17 mouse cellular contexts compared by ENCODE assay signal in genomic region chr16:31002117-31002516, GRCm38 (mm10).
DNase-seq lines count a peak whose midpoint lies in the region; ATAC-seq lines count a peak whose summit lies in the region.
"Had no signal": no experiment of that assay in that cellular context is flagged by ENCODE, and none has a peak within 500 bp of the region (broad histone marks: within the 10 kb centered on the region; RNA-seq: fewer than 3 reads in every experiment).

No protein-coding gene starts in this region.

- H3K36me3 ChIP-seq in hindbrain, embryonic 13.5 days: no peaks in the 10 kb centered on the region
- H3K36me3 ChIP-seq in liver, embryonic 12.5 days: peaks cover 6% of the 10 kb centered on the region

- no peak for DNase-seq in frontal cortex, adult 2 months (ENCODE audit: extremely low spot score in 1 of 2, low spot score in 1 of 2)
- DNase-seq in left cerebral cortex, postnatal 4 days: peak; percentile 57
- DNase-seq in left cerebral cortex, postnatal 36 days (ENCODE audit: low spot score in 2 of 2): no peak
- DNase-seq in brain, adult 2 months (ENCODE audit: low read depth, low spot score): peak; percentile 86
- no peak for DNase-seq in thymus, postnatal 14 days
- DNase-seq: adrenal gland, postnatal 25 days; cerebellum, adult 11 months; gastrocnemius, postnatal 36 days; kidney, adult 11 months; kidney, postnatal 4 days; lung, embryonic 14.5 days; thymus, adult 18-20 months had no signal

- no peak overlapping the region for H3K9ac ChIP-seq in hindbrain, embryonic 13.5 days
- no peak overlapping the region for H3K9ac ChIP-seq in liver, embryonic 12.5 days
- H3K9ac ChIP-seq: lung, embryonic 14.5 days had no signal

- no peaks in the 10 kb centered on the region for H3K27me3 ChIP-seq in hindbrain, embryonic 13.5 days
- no peaks in the 10 kb centered on the region for H3K27me3 ChIP-seq in liver, embryonic 12.5 days (replicated peaks)
- H3K27me3 ChIP-seq: CH12.LX; embryonic facial prominence, embryonic 12.5 days had no signal

- H3K27ac ChIP-seq in hindbrain, embryonic 13.5 days: no peak overlapping the region
- H3K27ac ChIP-seq in liver, embryonic 12.5 days: no peak overlapping the region
- H3K27ac ChIP-seq: embryonic facial prominence, embryonic 12.5 days had no signal

- H3K9me3 ChIP-seq in hindbrain, embryonic 13.5 days: no peaks in the 10 kb centered on the region
- no peaks in the 10 kb centered on the region for H3K9me3 ChIP-seq in liver, embryonic 12.5 days (replicated peaks)
- H3K9me3 ChIP-seq: embryonic facial prominence, embryonic 12.5 days had no signal

- no peak overlapping the region for H3K4me3 ChIP-seq in hindbrain, embryonic 13.5 days
- H3K4me3 ChIP-seq in liver, embryonic 12.5 days: no peak overlapping the region
- H3K4me3 ChIP-seq: embryonic facial prominence, embryonic 12.5 days had no signal

- 61% methylated on average over 6 of the region's 6 CpGs for WGBS in hindbrain, embryonic 13.5 days
- 76% methylated on average over 6 of the region's 6 CpGs for WGBS in liver, embryonic 12.5 days (ENCODE audit: insufficient replicate concordance)

- peaks cover 43% of the 10 kb centered on the region for H3K4me1 ChIP-seq in hindbrain, embryonic 13.5 days (replicated peaks)
- peaks cover 35% of the 10 kb centered on the region for H3K4me1 ChIP-seq in liver, embryonic 12.5 days

- peak; percentile 61 for ATAC-seq in frontal cortex, adult (ENCODE audit: low TSS enrichment)
- ATAC-seq in hindbrain, embryonic 13.5 days (ENCODE audit: low FRiP score): 0 out of 2 replicates have a peak, but pooled peaks have one; percentile 12
- no peak for ATAC-seq in liver, embryonic 12.5 days

- intact Hi-C loops in left cerebral cortex, postnatal 4 days (cut with DNase I): no loop called here
- intact Hi-C loops in left cerebral cortex, postnatal 36 days (cut with DNase I): no loop called here

- H3K4me2 ChIP-seq in hindbrain, embryonic 13.5 days: no peak overlapping the region
- no peak overlapping the region for H3K4me2 ChIP-seq in liver, embryonic 12.5 days
- H3K4me2 ChIP-seq: embryonic facial prominence, embryonic 12.5 days; lung, embryonic 14.5 days had no signal

Comparison
In these comparisons a context has a peak if more than half of its experiments do, and no peak if none do; other contexts are left out.
1. DNase-seq: peak in left cerebral cortex, postnatal 4 days (single experiment) and brain, adult 2 months (single experiment); none in frontal cortex, adult 2 months (0 of 2), left cerebral cortex, postnatal 36 days (0 of 2) and thymus, postnatal 14 days (single experiment).